Mouse (Mus musculus): Measurements from ENCODE around the gene Msrb1. TPM values are rescaled to one million over a fixed set of nuclear protein-coding genes. Genes with fewer than 3 reads are reported as not detected.
"Not testable (repeated sequence)": the region's sequence is repeated elsewhere in the genome, so short reads cannot be mapped to it uniquely, and the experiment has no call there.

Msrb1 gene
- polyA plus RNA-seq, 1 experiment: 57.8 TPM

DNA sequence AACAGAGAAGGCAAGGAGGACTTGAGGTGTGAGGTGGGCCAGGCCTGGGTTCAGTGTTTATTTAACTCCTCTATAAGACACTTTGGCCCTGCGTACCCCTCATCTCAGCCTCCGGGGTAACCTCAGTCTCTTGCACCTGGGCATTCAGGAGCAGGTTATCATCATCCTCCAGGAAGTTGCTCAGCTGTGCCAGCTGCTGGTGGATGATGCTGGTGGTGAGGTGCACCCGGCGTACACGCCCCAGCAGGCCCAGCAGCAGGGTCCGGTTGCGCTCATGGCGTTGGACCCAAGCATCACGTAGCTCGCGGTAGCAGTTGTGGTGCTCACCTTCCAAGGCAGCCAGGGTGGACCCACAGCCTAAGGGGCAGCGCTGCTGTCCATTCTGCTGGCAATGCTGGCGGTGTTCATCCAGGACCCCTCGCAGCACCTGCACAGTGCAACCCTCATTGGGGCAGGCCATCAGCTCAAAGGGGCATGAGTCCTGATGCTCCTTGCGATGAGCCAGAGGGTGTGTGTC lies 20.2 kb upstream of the Msrb1 start:
- Histone ChIP-seq H3ac (ENCODE audit: control insufficient read depth, insufficient read length, low read depth) (no peak overlapping the region), H3K79me3 (ENCODE audit: low read depth) (peaks cover 7% of the 10 kb centered on the region), H3K36me3 (ENCODE audit: control insufficient read depth, insufficient read depth) (peaks cover 17% of the 10 kb centered on the region), H3K4me3 (ENCODE audit: insufficient read depth, poor library complexity, severe bottlenecking) (no peak overlapping the region), H3K79me2 (ENCODE audit: control insufficient read depth, insufficient read depth) (peaks cover 36% of the 10 kb centered on the region), H3K27me3 (ENCODE audit: control insufficient read depth, insufficient read depth, insufficient read length) (no peaks in the 10 kb centered on the region)
- TF ChIP-seq CEBPB (IDR thresholded peaks at IDR 0.05; ENCODE audit: low read depth) (no peak), FOSL1 (IDR thresholded peaks at IDR 0.05; ENCODE audit: insufficient read depth, low read length, poor library complexity, severe bottlenecking) (no peak), CTCF (IDR thresholded peaks at IDR 0.05; ENCODE audit: control insufficient read depth, insufficient read depth, insufficient read length) (no peak), MYOG (IDR thresholded peaks at IDR 0.05; ENCODE audit: control insufficient read depth, extremely low read depth, insufficient read length) (no peak), USF1 (IDR thresholded peaks at IDR 0.05; ENCODE audit: low read depth) (no peak), MAX (IDR thresholded peaks at IDR 0.05) (no peak), MYOD1 (IDR thresholded peaks at IDR 0.05; ENCODE audit: control insufficient read depth, insufficient read length, low read depth) (no peak)

DNA sequence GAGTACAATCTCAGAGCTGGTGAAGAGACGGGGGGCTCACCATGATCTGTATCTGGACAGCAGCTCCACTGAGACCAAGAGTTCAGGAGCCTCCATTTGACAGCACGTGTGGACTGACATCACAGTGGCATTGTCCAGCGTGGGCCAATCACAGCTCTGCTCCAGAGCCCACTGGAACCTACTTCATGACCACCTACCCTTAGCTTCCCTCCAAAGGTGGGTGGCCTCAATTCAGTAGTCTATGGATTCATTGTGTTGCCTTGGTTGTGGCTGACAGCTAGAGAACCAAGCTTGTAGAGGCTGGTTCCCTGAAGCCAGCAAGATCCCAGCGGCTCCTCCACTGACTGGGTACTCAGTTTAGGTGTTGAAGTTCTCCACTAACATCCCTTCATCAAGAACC lies 18.5 kb upstream of the Msrb1 start, which contains the start of the genes Rnf151 and Rps2:
Gene Rnf151 (minus strand): TSS at position 121 of the 400 bp plus-strand sequence.
Gene Rps2 (plus strand): TSS at position 174 of the 400 bp plus-strand sequence.
- H3K4me3 ChIP-seq (ENCODE audit: insufficient read depth, poor library complexity, severe bottlenecking): peak within 1 kb of the TSS; percentile 68
- no peaks in the 10 kb centered on the region for H3K27me3 ChIP-seq (ENCODE audit: control insufficient read depth, insufficient read depth, insufficient read length)
- H3K36me3 ChIP-seq (ENCODE audit: control insufficient read depth, insufficient read depth): peaks cover 31% of the 10 kb centered on the region
- TF ChIP-seq CTCF (IDR thresholded peaks at IDR 0.05; ENCODE audit: control insufficient read depth, insufficient read depth, insufficient read length) (no peak), FOSL1 (IDR thresholded peaks at IDR 0.05; ENCODE audit: insufficient read depth, low read length, poor library complexity, severe bottlenecking) (no peak), MAX (IDR thresholded peaks at IDR 0.05) (no peak), MYOG (IDR thresholded peaks at IDR 0.05; ENCODE audit: control insufficient read depth, extremely low read depth, insufficient read length) (no peak), USF1 (IDR thresholded peaks at IDR 0.05; ENCODE audit: low read depth) (no peak), CEBPB (IDR thresholded peaks at IDR 0.05; ENCODE audit: low read depth) (no peak), MYOD1 (IDR thresholded peaks at IDR 0.05; ENCODE audit: control insufficient read depth, insufficient read length, low read depth) (no peak)
- peaks cover 53% of the 10 kb centered on the region for H3K79me2 ChIP-seq (ENCODE audit: control insufficient read depth, insufficient read depth)
- H3ac ChIP-seq (ENCODE audit: control insufficient read depth, insufficient read length, low read depth): peak within 1 kb of the TSS; percentile 33
- H3K79me3 ChIP-seq (ENCODE audit: low read depth): peaks cover 19% of the 10 kb centered on the region

DNA sequence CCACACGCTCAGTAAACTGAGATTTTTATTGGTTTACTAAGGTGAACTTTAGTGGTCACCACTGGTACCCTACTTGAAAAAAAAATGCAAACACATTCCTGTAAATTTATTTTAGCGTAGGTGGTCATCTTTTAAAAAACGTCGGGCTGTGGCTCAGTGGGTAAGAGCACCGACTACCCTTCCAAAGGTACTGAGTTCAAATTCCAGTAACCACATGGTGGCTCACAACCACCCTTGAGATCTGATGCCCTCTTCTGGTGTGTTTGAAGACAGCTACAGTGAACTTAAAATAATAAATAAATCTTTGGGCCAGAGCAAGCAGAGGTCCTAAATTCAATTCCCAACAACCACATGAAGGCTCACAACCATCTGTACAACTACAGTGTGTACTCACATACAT lies 17.5 kb upstream of the Msrb1 start:
- H3K27me3 ChIP-seq (ENCODE audit: control insufficient read depth, insufficient read depth, insufficient read length): not testable (repeated sequence)
- Histone ChIP-seq H3K79me3 (ENCODE audit: low read depth) (peaks cover 23% of the 10 kb centered on the region), H3ac (ENCODE audit: control insufficient read depth, insufficient read length, low read depth) (peak overlapping the region; percentile 8), H3K79me2 (ENCODE audit: control insufficient read depth, insufficient read depth) (peaks cover 63% of the 10 kb centered on the region), H3K36me3 (ENCODE audit: control insufficient read depth, insufficient read depth) (peaks cover 31% of the 10 kb centered on the region), H3K4me3 (ENCODE audit: insufficient read depth, poor library complexity, severe bottlenecking) (peak overlapping the region; percentile 68)

DNA sequence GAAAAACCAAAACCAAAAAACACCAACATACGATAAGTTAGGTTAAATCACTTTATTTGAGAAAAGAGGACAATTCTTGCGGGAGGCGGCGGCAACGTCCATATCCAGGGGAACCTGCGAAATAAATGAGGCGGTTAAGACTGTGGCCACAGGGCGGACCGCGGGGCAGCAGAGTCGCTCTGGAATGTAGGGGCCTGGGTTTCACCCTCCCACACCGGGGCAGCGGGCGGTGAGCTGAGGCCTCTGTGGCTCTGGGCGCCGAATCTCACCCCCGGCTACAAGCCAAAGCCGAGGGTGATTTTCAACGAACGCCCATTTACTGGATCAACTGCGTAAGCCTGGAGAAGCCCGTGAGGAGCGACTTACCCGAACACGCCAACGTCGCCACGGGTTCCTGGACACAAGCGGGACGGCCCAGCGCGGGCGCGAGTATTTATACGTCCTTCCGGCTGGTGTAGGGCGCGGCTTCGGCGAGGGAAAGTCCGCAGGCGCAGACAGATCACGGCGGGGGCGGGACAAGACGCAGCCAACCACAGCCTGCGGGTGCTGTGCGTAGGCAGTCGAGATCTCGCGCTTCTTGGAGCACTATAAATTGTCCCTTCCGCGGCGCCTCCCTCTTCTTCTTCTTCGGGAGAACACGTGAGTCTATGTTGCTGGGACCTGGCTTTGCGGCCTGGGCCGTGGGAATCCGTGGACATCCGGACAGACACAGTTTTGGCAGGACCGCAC lies 16.8 kb upstream of the Msrb1 start:
- no peaks in the 10 kb centered on the region for H3K27me3 ChIP-seq (ENCODE audit: control insufficient read depth, insufficient read depth, insufficient read length)
- TF ChIP-seq MYOG (IDR thresholded peaks at IDR 0.05; ENCODE audit: control insufficient read depth, extremely low read depth, insufficient read length) (no peak), USF1 (IDR thresholded peaks at IDR 0.05; ENCODE audit: low read depth) (no peak), FOSL1 (IDR thresholded peaks at IDR 0.05; ENCODE audit: insufficient read depth, low read length, poor library complexity, severe bottlenecking) (no peak), CEBPB (IDR thresholded peaks at IDR 0.05; ENCODE audit: low read depth) (no peak), MYOD1 (IDR thresholded peaks at IDR 0.05; ENCODE audit: control insufficient read depth, insufficient read length, low read depth) (no peak), CTCF (IDR thresholded peaks at IDR 0.05; ENCODE audit: control insufficient read depth, insufficient read depth, insufficient read length) (no peak), MAX (IDR thresholded peaks at IDR 0.05) (no peak)
- H3ac ChIP-seq (ENCODE audit: control insufficient read depth, insufficient read length, low read depth): peak overlapping the region; percentile 78
- peaks cover 24% of the 10 kb centered on the region for H3K79me3 ChIP-seq (ENCODE audit: low read depth)
- H3K36me3 ChIP-seq (ENCODE audit: control insufficient read depth, insufficient read depth): peaks cover 31% of the 10 kb centered on the region
- peaks cover 65% of the 10 kb centered on the region for H3K79me2 ChIP-seq (ENCODE audit: control insufficient read depth, insufficient read depth)
- peak overlapping the region; percentile 68 for H3K4me3 ChIP-seq (ENCODE audit: insufficient read depth, poor library complexity, severe bottlenecking)

DNA sequence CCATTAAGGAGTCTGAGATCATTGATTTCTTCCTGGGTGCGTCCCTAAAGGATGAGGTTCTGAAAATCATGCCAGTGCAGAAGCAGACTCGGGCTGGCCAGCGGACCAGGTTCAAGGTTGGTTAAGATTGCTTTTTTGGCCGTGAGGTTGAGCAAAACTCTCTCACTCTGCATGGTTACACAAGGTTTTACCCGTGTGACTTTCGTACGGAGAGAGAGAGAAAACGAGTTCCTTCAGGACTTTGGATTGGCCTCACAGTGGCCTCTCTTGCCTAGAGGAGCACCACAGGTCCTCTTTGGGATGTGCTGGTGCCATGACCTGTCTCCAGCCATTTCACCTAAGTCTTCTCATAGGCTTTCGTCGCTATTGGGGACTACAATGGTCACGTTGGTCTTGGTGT lies 15.8 kb upstream of the Msrb1 start:
- Histone ChIP-seq H3K36me3 (ENCODE audit: control insufficient read depth, insufficient read depth) (peaks cover 31% of the 10 kb centered on the region), H3K79me2 (ENCODE audit: control insufficient read depth, insufficient read depth) (peaks cover 65% of the 10 kb centered on the region)

DNA sequence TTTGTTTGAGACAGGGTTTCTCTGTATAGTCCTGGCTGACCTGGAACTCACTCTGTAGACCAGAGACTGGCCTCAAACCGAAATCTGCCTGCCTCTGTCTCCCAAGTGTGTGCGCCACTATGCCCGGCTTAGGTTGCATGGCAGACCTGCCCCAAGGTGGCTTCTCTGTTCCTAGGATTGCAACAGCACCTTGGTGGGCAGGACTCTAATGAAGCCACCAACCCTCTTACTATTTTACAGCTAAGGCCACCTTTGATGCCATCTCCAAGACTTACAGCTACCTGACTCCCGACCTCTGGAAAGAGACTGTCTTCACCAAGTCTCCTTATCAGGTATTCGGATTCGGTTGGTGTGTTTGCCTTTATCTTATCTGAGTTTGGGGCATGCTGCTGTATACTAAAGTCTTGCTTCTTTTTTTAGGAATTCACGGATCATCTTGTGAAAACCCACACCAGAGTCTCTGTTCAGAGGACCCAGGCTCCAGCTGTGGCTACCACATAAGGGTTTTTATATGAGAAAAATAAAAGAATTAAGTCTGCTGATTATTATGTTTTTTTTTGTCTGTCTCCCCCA lies 15.0 kb upstream of the Msrb1 start:
- peaks cover 65% of the 10 kb centered on the region for H3K79me2 ChIP-seq (ENCODE audit: control insufficient read depth, insufficient read depth)
- H3K36me3 ChIP-seq (ENCODE audit: control insufficient read depth, insufficient read depth): peaks cover 31% of the 10 kb centered on the region
- peak overlapping the region; percentile 32 for H3K4me3 ChIP-seq (ENCODE audit: insufficient read depth, poor library complexity, severe bottlenecking)
- H3K79me3 ChIP-seq (ENCODE audit: low read depth): peaks cover 24% of the 10 kb centered on the region
- H3K27me3 ChIP-seq (ENCODE audit: control insufficient read depth, insufficient read depth, insufficient read length): not testable (repeated sequence)
- H3ac ChIP-seq (ENCODE audit: control insufficient read depth, insufficient read length, low read depth): peak overlapping the region; percentile 89

More for the DNA sequence above, 15.8 kb upstream of the Msrb1 start:
- Histone ChIP-seq H3K79me3 (ENCODE audit: low read depth) (peaks cover 24% of the 10 kb centered on the region), H3ac (ENCODE audit: control insufficient read depth, insufficient read length, low read depth) (peak overlapping the region; percentile 96), H3K4me3 (ENCODE audit: insufficient read depth, poor library complexity, severe bottlenecking) (peak overlapping the region; percentile 68)
- H3K27me3 ChIP-seq (ENCODE audit: control insufficient read depth, insufficient read depth, insufficient read length): not testable (repeated sequence)

All from C2C12 (cell line).